Comparison of ENCODE assay signal across 9 mouse cellular contexts in genomic region chr5:100663854-100664253, GRCm38 (mm10). TPM values are rescaled to one million over a fixed set of nuclear protein-coding genes. Genes with fewer than 3 reads are reported as not detected.
DNase-seq lines count a peak whose midpoint lies in the region; ATAC-seq and TF ChIP-seq lines count a peak whose summit lies in the region.
"Had no signal": no experiment of that assay in that cellular context is flagged by ENCODE, and none has a peak within 500 bp of the region (broad histone marks: within the 10 kb centered on the region; RNA-seq: fewer than 3 reads in every experiment).

No protein-coding gene starts in this region.

- no peak overlapping the region for H3K27ac ChIP-seq in heart, postnatal 0 days (ENCODE audit: low read depth)
- H3K27ac ChIP-seq in bone marrow macrophage, adult 2 months (ENCODE audit: insufficient read depth, low read depth, low read length): no peak overlapping the region
- H3K27ac ChIP-seq in midbrain, embryonic 15.5 days: no peak overlapping the region
- H3K27ac ChIP-seq: limb, embryonic 12.5 days had no signal

- peaks cover 50% of the 10 kb centered on the region for H3K36me3 ChIP-seq in heart, postnatal 0 days (replicated peaks; ENCODE audit: control insufficient read depth, insufficient read depth, low read length)
- H3K36me3 ChIP-seq in midbrain, embryonic 15.5 days (replicated peaks): peaks cover 22% of the 10 kb centered on the region

- intact Hi-C loops in heart, postnatal 25 days (cut with DNase I): loop anchor here (2.0 kb wide), 1 partner anchor 117 kb away; no protein-coding TSS in a partner anchor

- ATAC-seq in heart, postnatal 0 days (ENCODE audit: insufficient read depth, low read depth): no peak
- ATAC-seq in megakaryocyte, adult 5-6 weeks (ENCODE audit: poor library complexity, severe bottlenecking): peak; percentile 71
- ATAC-seq in midbrain, embryonic 15.5 days (replicated peaks): no peak

- no peaks in the 10 kb centered on the region for H3K9me3 ChIP-seq in heart, postnatal 0 days (replicated peaks; ENCODE audit: control insufficient read depth, low read length)
- no peaks in the 10 kb centered on the region for H3K9me3 ChIP-seq in midbrain, embryonic 15.5 days
- H3K9me3 ChIP-seq: limb, embryonic 12.5 days had no signal

- WGBS in heart, postnatal 0 days: 47% methylated on average over 5 of the region's 5 CpGs
- 59% methylated on average over 5 of the region's 5 CpGs for WGBS in midbrain, embryonic 15.5 days

- no peak for TF ChIP-seq POLR2A in bone marrow macrophage, adult 2 months (IDR thresholded peaks at IDR 0.05; ENCODE audit: borderline replicate concordance, low read depth, low read length)

- peak; percentile 89 for TF ChIP-seq CTCF in heart, postnatal 0 days (IDR thresholded peaks at IDR 0.05; ENCODE audit: low read depth)
- TF ChIP-seq CTCF in bone marrow macrophage, adult 2 months (IDR thresholded peaks at IDR 0.05; ENCODE audit: low read depth, low read length): peak; percentile 67

- TF ChIP-seq EP300 in heart, postnatal 0 days (IDR thresholded peaks at IDR 0.05; ENCODE audit: low read depth): no peak

- no peak overlapping the region for H3K9ac ChIP-seq in heart, postnatal 0 days (replicated peaks; ENCODE audit: low read depth, low read length)
- no peak overlapping the region for H3K9ac ChIP-seq in midbrain, embryonic 15.5 days
- H3K9ac ChIP-seq: limb, embryonic 12.5 days had no signal

- H3K27me3 ChIP-seq in heart, postnatal 0 days (ENCODE audit: control insufficient read depth, insufficient read depth, low read length): no peaks in the 10 kb centered on the region
- no peaks in the 10 kb centered on the region for H3K27me3 ChIP-seq in midbrain, embryonic 15.5 days (replicated peaks)
- H3K27me3 ChIP-seq: limb, embryonic 12.5 days had no signal

- H3K4me2 ChIP-seq in heart, postnatal 0 days (ENCODE audit: low read depth, low read length): no peak overlapping the region
- H3K4me2 ChIP-seq in midbrain, embryonic 15.5 days: no peak overlapping the region
- H3K4me2 ChIP-seq: limb, embryonic 12.5 days had no signal

- peak; percentile 28 for DNase-seq in heart, postnatal 0 days (ENCODE audit: low spot score)
- no peak for DNase-seq in heart, postnatal 25 days (ENCODE audit: low spot score)
- peak; percentile 86 for DNase-seq in CD4-positive, CD25-positive, alpha-beta regulatory T cell, adult 2 months (ENCODE audit: low read depth, low spot score)
- DNase-seq in kidney, adult 9 months: peak; percentile 61
- no peak for DNase-seq in layer of hippocampus, adult 9-10 months (ENCODE audit: low spot score)

- H3K4me3 ChIP-seq in heart, postnatal 0 days (ENCODE audit: low read depth, low read length): no peak overlapping the region
- no peak overlapping the region for H3K4me3 ChIP-seq in bone marrow macrophage, adult 2 months (ENCODE audit: insufficient read depth, low read length)
- no peak overlapping the region for H3K4me3 ChIP-seq in midbrain, embryonic 15.5 days
- H3K4me3 ChIP-seq: limb, embryonic 12.5 days had no signal

- H3K4me1 ChIP-seq in heart, postnatal 0 days (ENCODE audit: control insufficient read depth, insufficient read depth): no peaks in the 10 kb centered on the region
- peaks cover 34% of the 10 kb centered on the region for H3K4me1 ChIP-seq in bone marrow macrophage, adult 2 months (ENCODE audit: control insufficient read depth, insufficient read depth, low read length)
- H3K4me1 ChIP-seq in midbrain, embryonic 15.5 days: no peaks in the 10 kb centered on the region
- H3K4me1 ChIP-seq: limb, embryonic 12.5 days had no signal

RNA-seq across cellular contexts. Expression of gene Coq2, which starts 11.1 kb away (rescaled TPM):
- 146 and 167 TPM in 2 replicates for total RNA-seq in heart, postnatal 0 days (2014; rRNA removed; ENCODE audit: low replicate concordance)
- polyA plus RNA-seq in heart, postnatal 0 days (2015; fragmentation: Nextera tagmentation; extraction: Ambion mirVana): 68.3 and 68.5 TPM in 2 replicates
- total RNA-seq in heart, postnatal 25 days (2021): 10 to 100 TPM; 87.9 to 88.9 TPM
- polyA plus RNA-seq in bone marrow macrophage, adult 2 months (2012; ENCODE audit: insufficient read depth, insufficient read length, missing spikeins): 18.5 and 19.9 TPM in 2 replicates
- 20.9 and 21.0 TPM in 2 replicates for total RNA-seq in megakaryocyte, adult 5-6 weeks (2015)
- total RNA-seq in megakaryocyte, adult 5-6 weeks (2017): 20.1 and 22.5 TPM in 2 replicates
- polyA plus RNA-seq in midbrain, embryonic 15.5 days (2015; fragmentation: Nextera tagmentation; extraction: Ambion mirVana): 48.4 and 49.2 TPM in 2 replicates

RNA-seq across cellular contexts. Expression of gene Hpse, which starts 55.7 kb away (rescaled TPM):
- total RNA-seq in heart, postnatal 0 days (2014; rRNA removed; ENCODE audit: low replicate concordance): 0.73 and 1.7 TPM in 2 replicates
- 0.38 and 0.63 TPM in 2 replicates for polyA plus RNA-seq in heart, postnatal 0 days (2015; fragmentation: Nextera tagmentation; extraction: Ambion mirVana)
- 1 to 10 TPM in 1 of 2 experiments, under 1 TPM in 1; 0.89 to 1.0 TPM for total RNA-seq in heart, postnatal 25 days (2021)
- polyA plus RNA-seq in bone marrow macrophage, adult 2 months (2012; ENCODE audit: insufficient read depth, insufficient read length, missing spikeins): 58.9 and 64.2 TPM in 2 replicates
- 84.1 and 95.3 TPM in 2 replicates for total RNA-seq in megakaryocyte, adult 5-6 weeks (2015)
- 93.8 and 102 TPM in 2 replicates for total RNA-seq in megakaryocyte, adult 5-6 weeks (2017)
- 0.09 and 0.20 TPM in 2 replicates for polyA plus RNA-seq in midbrain, embryonic 15.5 days (2015; fragmentation: Nextera tagmentation; extraction: Ambion mirVana)

Comparison
In these comparisons a context has a peak if more than half of its experiments do, and no peak if none do; other contexts are left out.
1. DNase-seq: peak in heart, postnatal 0 days (single experiment), CD4-positive, CD25-positive, alpha-beta regulatory T cell, adult 2 months (single experiment) and kidney, adult 9 months (single experiment); none in heart, postnatal 25 days (single experiment) and layer of hippocampus, adult 9-10 months (single experiment).
2. RNA of gene Hpse, which starts 55.7 kb away (total RNA-seq): 84.1 to 102 TPM in megakaryocyte, adult 5-6 weeks; 0.89 to 1.0 TPM in heart, postnatal 25 days and 0.73 to 1.7 TPM in heart, postnatal 0 days; every median in the first group is over 10 times any median in the second.